Mouse (Mus musculus) liver, adult 2 months (tissue): ENCODE data around the gene Sox5.

ENCODE experiments used
- CTCF ChIP-seq: fragments of 200-500 bp; IDR thresholded peaks from 2 replicates; pipeline ENCODE4 v1.5.1; 2011; ENCODE audit warnings: low read depth, low read length, control low read depth
- POLR2A ChIP-seq: fragments of 200-500 bp; IDR thresholded peaks from 2 replicates; pipeline ENCODE4 v1.6.1; 2011; ENCODE audit warnings: low read length, control low read depth; ENCODE audit not compliant: insufficient read depth; ENCODE audit errors: extremely low read depth

DNA sequence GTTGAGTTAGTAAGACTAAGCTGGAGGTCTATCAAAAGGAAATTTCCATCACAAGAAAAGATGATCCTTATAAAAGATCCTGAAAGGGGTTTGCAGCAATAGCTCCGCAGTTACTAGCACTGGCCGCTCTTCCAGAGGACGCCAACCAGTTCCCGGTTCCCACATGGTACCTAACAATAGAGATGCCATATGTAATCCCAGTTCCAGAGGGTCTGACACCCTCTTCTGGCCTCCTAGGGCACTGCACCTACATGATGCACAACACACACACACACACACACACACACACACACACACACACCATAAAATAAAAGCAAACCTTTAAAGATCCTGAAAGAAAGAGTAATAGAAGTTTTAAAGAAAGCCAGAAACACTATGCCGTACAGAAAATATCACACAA, 290.9 kb downstream of the Sox5 start:
- TF ChIP-seq POLR2A (no peak), CTCF (no peak)
